Mouse (Mus musculus) liver, embryonic 14.5 days (tissue): Measurements from ENCODE around the gene Lrrc49. TPM values are rescaled to one million over a fixed set of nuclear protein-coding genes. Genes with fewer than 3 reads are reported as not detected.

Source experiments
- ATAC-seq: fragments of 200-750 bp; cut with Nextera tagmentation; 2 replicates; pipeline ENCODE4 v1.8.0; 2017; ENCODE audit warnings: moderate number of reproducible peaks, mild to moderate bottlenecking, moderate library complexity; ENCODE audit not compliant: insufficient read depth
- DNase-seq, 3 experiments: peaks; one replicate each; pipeline ENCODE4 v3.0.0-alpha.2; 2012 to 2013; ENCODE audit warnings: low read depth in 3 of 3, low spot score in 3 of 3
- H3K27ac ChIP-seq: fragments of 300-500 bp; sonication (generic); 2 replicates; pipeline ENCODE4 v1.5.1; 2014; ENCODE audit warnings: moderate library complexity, mild to moderate bottlenecking, control low read depth, inconsistent platforms
- H3K27me3 ChIP-seq: fragments of 300-500 bp; sonication (generic); 2 replicates; pipeline ENCODE4 v1.6.1; 2014; ENCODE audit warnings: mild to moderate bottlenecking, low read length, moderate library complexity; ENCODE audit not compliant: control insufficient read depth, insufficient read depth
- H3K36me3 ChIP-seq: fragments of 300-500 bp; sonication (generic); replicated peaks from 2 replicates; pipeline ENCODE4 v1.6.1; 2014; ENCODE audit warnings: low read depth; ENCODE audit not compliant: control insufficient read depth, insufficient read depth
- H3K4me1 ChIP-seq, 2 experiments: fragments of 200-500 bp in 1 of 2; fragments of 300-500 bp in 1 of 2; sonication (generic) in 1 of 2; replicated peaks; 2 replicates each; pipeline ENCODE4 v1.6.1; 2012 to 2014; ENCODE audit warnings: antibody characterized with exemption in 1 of 2, inconsistent platforms in 1 of 2, low read length in 1 of 2; ENCODE audit not compliant: control insufficient read depth in 2 of 2, insufficient read depth in 2 of 2
- H3K4me2 ChIP-seq: fragments of 300-500 bp; sonication (generic); 2 replicates; pipeline ENCODE4 v1.6.1; 2014; ENCODE audit warnings: low read depth, mild to moderate bottlenecking, control low read depth, moderate library complexity
- H3K4me3 ChIP-seq, 2 experiments: fragments of 200-500 bp in 1 of 2; fragments of 300-500 bp in 1 of 2; sonication (generic) in 1 of 2; 2 replicates each; pipeline ENCODE4 v1.5.1; 2012 to 2014; ENCODE audit warnings: low read depth in 2 of 2, low read length in 2 of 2, mild to moderate bottlenecking in 2 of 2, control low read depth in 1 of 2, inconsistent platforms in 1 of 2, moderate library complexity in 1 of 2; ENCODE audit not compliant: insufficient read depth in 1 of 2
- H3K9ac ChIP-seq: fragments of 300-500 bp; sonication (generic); replicated peaks from 2 replicates; pipeline ENCODE4 v1.6.1; 2014; ENCODE audit warnings: mild to moderate bottlenecking, control low read depth, moderate library complexity
- H3K9me3 ChIP-seq: fragments of 300-500 bp; sonication (generic); 2 replicates; pipeline ENCODE4 v1.6.1; 2016; ENCODE audit warnings: low read length, mixed read lengths; ENCODE audit not compliant: control insufficient read depth
- CTCF ChIP-seq: IDR thresholded peaks from 2 replicates; pipeline ENCODE4 v1.5.1; 2016; ENCODE audit warnings: antibody characterized with exemption, low read depth, control low read depth
- EP300 ChIP-seq: IDR thresholded peaks from 2 replicates; pipeline ENCODE4 v1.6.1; 2016; ENCODE audit warnings: antibody characterized with exemption, low read depth
- WGBS: fragments of 180-500 bp; shearing (Covaris S2); extraction: QIAGEN DNeasy Blood & Tissue Kit; methylation state at CpG from one replicate; pipeline ENCODE4 v1.1.7; 2014; ENCODE audit not compliant: insufficient replicate concordance; 5-methylcytosine and 5-hydroxymethylcytosine counted together
- polyA plus RNA-seq, 2 experiments: library from polyadenylated mRNA; depleted of rRNA in 1 of 2; stranded (reverse) in 1 of 2; unstranded in 1 of 2; fragments of >200 nt; fragmentation: Nextera tagmentation in 1 of 2; extraction: Ambion mirVana in 1 of 2; gene quantifications; 2 replicates each; pipeline versions ENCODE4 v1.2.1 to v1.2.3; 2012 to 2014

The Lrrc49 gene
- polyA plus RNA-seq, 2 experiments, result 0.54 to 0.72 TPM

GRCm38 (mm10) chr9:60610194-60610593 lies 77.8 kb downstream of the Lrrc49 start:
- no peak overlapping the region for H3K9ac ChIP-seq
- no peak overlapping the region for H3K4me3 ChIP-seq
- H3K4me2 ChIP-seq, result no peak overlapping the region
- no peak overlapping the region for H3K27ac ChIP-seq
- no peaks in the 10 kb centered on the region for H3K36me3 ChIP-seq
- TF ChIP-seq EP300 (no peak), CTCF (no peak)
- no peaks in the 10 kb centered on the region for H3K9me3 ChIP-seq
- 61% methylated on average over 13 of the region's 13 CpGs for WGBS
- H3K4me1 ChIP-seq, result no peaks in the 10 kb centered on the region
- DNase-seq (no peak), ATAC-seq (no peak)
- H3K27me3 ChIP-seq, result no peaks in the 10 kb centered on the region

DNA sequence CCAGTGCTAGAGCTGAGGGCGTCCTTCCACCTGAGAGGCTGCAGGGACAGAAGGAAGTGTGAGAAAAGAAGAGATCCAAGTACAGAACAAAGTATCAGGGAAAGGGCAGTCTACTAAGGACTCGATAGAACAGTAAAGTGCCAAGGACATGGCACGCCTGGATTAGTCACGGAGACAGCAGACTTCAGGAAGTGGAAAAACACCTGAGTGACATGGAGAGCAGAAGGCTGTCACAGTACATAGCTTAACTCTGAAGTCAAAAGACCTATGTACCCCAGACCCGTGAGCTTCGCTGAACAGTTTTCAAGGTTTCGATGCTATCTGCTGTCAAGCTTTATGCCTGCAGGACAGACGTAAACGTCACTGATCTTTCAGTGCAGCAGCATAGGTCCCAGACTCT lies 79.1 kb downstream of the Lrrc49 start:
- no peak for TF ChIP-seq EP300
- no peak for TF ChIP-seq CTCF
- H3K27ac ChIP-seq, result no peak overlapping the region
- WGBS, result 67% methylated on average over 9 of the region's 9 CpGs

DNA sequence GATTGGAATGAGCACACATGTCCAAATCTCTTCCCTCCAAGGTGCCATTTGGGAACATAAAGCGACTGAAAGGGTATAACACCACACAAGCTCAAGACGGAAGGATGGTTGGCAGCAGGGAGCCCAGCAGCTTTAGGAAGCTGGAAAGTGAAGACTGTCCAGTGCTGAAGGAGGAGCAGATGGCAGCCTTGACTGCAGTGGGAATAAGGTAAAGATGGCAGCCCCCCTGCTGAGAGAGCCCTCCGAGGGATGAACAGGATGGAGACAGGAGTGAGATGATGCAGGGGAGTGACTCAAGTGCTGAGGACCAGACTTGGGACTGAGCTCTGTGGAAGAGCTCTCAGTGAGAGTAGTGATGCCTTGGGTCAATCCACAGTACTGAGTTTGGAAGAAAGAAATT lies 79.9 kb downstream of the Lrrc49 start:
- H3K27me3 ChIP-seq, result no peaks in the 10 kb centered on the region
- H3K36me3 ChIP-seq, result no peaks in the 10 kb centered on the region
- no peak overlapping the region for H3K9ac ChIP-seq
- H3K4me3 ChIP-seq, result no peak overlapping the region
- no peaks in the 10 kb centered on the region for H3K4me1 ChIP-seq
- WGBS, result 66% methylated on average over 3 of the region's 3 CpGs
- no peak overlapping the region for H3K27ac ChIP-seq
- no peaks in the 10 kb centered on the region for H3K9me3 ChIP-seq
- DNase-seq, result no peak
- H3K4me2 ChIP-seq, result no peak overlapping the region
- TF ChIP-seq CTCF (no peak), EP300 (no peak)
- ATAC-seq, result no peak

More for the DNA sequence above, 79.1 kb downstream of the Lrrc49 start:
- Histone ChIP-seq H3K9ac (no peak overlapping the region), H3K4me1 (no peaks in the 10 kb centered on the region), H3K4me3 (no peak overlapping the region), H3K9me3 (no peaks in the 10 kb centered on the region), H3K27me3 (no peaks in the 10 kb centered on the region), H3K4me2 (no peak overlapping the region), H3K36me3 (no peaks in the 10 kb centered on the region)
- DNase-seq (no peak), ATAC-seq (no peak)

GRCm38 (mm10) chr9:60604971-60605370 lies 83.0 kb downstream of the Lrrc49 start:
- Histone ChIP-seq H3K4me2 (no peak overlapping the region), H3K9me3 (no peaks in the 10 kb centered on the region), H3K9ac (no peak overlapping the region), H3K4me1 (no peaks in the 10 kb centered on the region), H3K36me3 (no peaks in the 10 kb centered on the region), H3K4me3 (no peak overlapping the region), H3K27me3 (no peaks in the 10 kb centered on the region), H3K27ac (no peak overlapping the region)
- ATAC-seq (no peak), DNase-seq (no peak)
- 58% methylated on average over 2 of the region's 2 CpGs for WGBS
- TF ChIP-seq EP300, result no peak
- no peak for TF ChIP-seq CTCF

GRCm38 (mm10) chr9:60601936-60602335 lies 86.0 kb downstream of the Lrrc49 start:
- H3K4me3 ChIP-seq, result no peak overlapping the region
- no peak for TF ChIP-seq CTCF
- TF ChIP-seq EP300, result no peak
- no peaks in the 10 kb centered on the region for H3K9me3 ChIP-seq
- H3K4me2 ChIP-seq, result no peak overlapping the region
- no peak overlapping the region for H3K27ac ChIP-seq
- no peaks in the 10 kb centered on the region for H3K27me3 ChIP-seq
- H3K9ac ChIP-seq, result no peak overlapping the region
- DNase-seq, result no peak
- H3K36me3 ChIP-seq, result no peaks in the 10 kb centered on the region
- 44% methylated on average over 10 of the region's 10 CpGs for WGBS
- H3K4me1 ChIP-seq, result no peaks in the 10 kb centered on the region
- ATAC-seq, result no peak

DNA sequence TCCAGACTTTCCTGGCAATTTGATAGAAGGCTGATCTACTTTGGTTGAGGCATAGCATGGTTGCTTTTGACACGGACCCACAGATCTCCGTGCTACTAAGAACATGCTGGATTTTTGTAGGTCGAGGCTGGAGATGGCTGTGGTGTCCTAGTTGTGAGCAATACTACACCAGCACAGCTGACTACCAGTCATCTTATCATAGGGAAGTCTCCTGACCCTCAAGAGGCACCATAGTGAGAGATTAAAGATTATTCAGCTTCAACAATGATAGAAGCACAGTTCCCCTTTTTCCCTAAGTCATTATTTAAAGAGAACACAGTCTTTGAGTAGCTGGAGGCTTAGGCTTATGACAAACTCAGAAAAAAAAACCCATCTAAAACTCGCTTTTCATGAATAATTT lies 87.7 kb downstream of the Lrrc49 start:
- H3K4me1 ChIP-seq, result no peaks in the 10 kb centered on the region
- H3K9me3 ChIP-seq, result no peaks in the 10 kb centered on the region
- no peak for TF ChIP-seq CTCF
- TF ChIP-seq EP300, result no peak
- H3K36me3 ChIP-seq, result no peaks in the 10 kb centered on the region
- 52% methylated on average over 4 of the region's 4 CpGs for WGBS
- DNase-seq (no peak), ATAC-seq (no peak)
- no peak overlapping the region for H3K4me2 ChIP-seq
- no peaks in the 10 kb centered on the region for H3K27me3 ChIP-seq
- no peak overlapping the region for H3K27ac ChIP-seq
- no peak overlapping the region for H3K4me3 ChIP-seq
- H3K9ac ChIP-seq, result no peak overlapping the region
